Mouse (Mus musculus): ENCODE measurements around the gene Pqbp1. TPM values are rescaled to one million over a fixed set of nuclear protein-coding genes. Genes with fewer than 3 reads are reported as not detected.

Gene Pqbp1
- 167 and 254 TPM in 2 replicates for polyA plus RNA-seq (2012; rRNA removed)

GRCm38 (mm10) chrX:7898880-7899874 lies at the start of gene Pqbp1, which contains the start of gene Timm17b:
Gene Pqbp1, minus strand, starts transcription at chrX:7899269.
Gene Timm17b, plus strand, starts transcription at chrX:7899357.

GRCm38 (mm10) chrX:7947108-7947899 lies 48.2 kb upstream of the Pqbp1 start, which contains the start of gene Hdac6:
Gene Hdac6, minus strand, starts transcription at chrX:7947889.

DNA sequence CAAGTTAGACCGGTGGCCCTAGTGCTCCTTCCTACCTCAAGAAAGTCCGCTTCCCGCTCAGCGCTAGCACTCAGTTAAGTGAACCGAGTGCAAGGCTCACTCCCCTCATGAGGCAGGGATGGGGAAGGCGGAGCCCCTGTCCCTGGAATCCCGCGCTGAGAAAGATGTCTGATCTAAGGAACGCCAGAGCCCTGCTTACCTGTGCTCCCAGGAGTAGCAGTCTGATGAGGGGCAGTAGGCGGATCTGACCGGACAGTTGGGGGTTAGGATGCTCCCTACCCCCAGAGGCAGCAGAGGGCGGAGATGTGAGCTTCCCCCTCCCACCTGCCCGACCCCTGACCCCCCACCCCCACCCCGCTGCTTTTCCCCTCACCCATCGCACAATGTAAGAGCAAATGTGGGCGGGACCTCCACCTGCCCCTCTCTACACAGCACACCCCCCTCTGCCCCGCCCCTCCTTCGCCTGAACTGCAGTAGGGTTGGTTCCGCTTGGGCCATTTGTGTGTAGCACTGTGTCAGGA lies 29.3 kb upstream of the Pqbp1 start, which contains the start of gene Eras:
Eras (minus strand) TSS at position 338 of the 521 bp plus-strand sequence.

DNA sequence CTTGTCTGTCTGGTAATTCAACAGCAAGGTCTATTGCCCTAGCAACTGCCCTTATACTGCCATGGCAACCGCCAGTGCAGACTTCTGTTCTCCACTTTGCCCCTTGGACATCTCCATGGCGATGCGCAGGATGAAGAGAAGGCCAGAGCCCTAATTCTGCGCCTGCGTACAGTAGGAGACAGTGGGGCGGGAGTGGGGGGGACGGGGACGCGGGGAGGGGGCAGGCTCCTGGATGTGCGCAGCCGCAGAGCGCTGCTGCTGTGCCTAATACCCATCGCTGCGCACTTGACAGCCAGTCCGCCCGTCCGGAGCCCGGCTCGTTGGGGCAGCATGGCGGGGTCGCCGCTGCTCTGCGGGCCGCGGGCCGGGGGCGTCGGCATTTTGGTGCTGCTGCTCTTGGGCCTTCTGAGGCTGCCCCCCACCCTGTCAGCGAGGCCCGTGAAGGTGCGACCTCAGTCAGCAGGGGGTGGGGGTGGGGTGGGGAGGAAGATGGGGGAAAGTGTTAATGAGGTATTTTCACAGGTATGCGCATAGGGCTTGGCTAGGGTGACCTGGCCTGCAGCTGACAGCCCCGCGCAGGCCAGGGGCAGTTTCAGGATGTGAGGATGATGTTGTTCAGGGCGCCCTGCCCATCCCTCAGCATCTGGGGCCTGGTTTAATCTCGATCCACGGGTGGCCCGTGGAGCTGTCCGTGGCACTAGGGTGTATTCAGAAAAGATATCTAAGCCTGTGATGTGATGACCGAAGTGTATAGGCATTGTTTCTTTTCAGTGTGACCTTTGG lies 20.7 kb upstream of the Pqbp1 start, which contains the start of gene Pcsk1n:
Pcsk1n (plus strand) TSS at position 222 of the 783 bp plus-strand sequence.

DNA sequence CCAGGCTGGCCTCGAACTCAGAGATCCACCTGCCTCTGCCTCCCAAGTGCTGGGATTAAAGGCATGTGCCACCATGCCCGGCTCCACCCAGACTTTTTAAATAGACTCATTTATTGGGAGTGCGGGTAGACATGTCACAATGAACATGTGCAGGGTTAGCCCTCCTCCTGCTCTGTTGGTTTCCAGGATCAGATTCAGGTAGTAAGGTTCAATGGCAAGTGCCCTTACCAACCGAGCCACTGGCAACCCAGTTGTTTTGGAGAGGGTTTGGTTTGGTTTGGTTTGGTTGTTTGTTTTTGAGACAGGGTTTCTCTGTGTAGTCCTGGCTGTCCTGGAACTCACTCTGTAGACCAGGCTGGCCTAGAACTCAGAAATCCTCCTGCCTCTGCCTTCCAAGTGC lies 10.2 kb upstream of the Pqbp1 start, which contains the start of gene Gm10490:
Gm10490 (plus strand) TSS at position 301 of the 400 bp plus-strand sequence.

DNA sequence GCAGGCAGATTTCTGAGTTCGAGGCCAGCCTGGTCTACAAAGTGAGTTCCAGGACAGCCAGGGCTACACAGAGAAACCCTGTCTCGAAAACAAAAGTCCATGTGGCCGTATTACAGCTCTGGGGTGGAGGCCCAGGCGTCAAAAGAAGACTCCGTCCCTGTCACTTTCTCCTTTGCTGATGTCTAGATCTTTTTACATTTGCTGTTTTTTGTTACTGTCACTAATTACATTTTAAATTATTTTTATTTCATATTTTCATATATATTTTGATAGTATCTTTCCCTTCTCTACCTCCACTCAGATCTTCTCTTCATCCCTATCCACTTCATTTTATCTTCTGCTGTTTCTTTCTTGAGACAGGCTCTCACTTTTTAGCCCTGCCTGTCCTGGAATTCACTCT lies 8.7 kb upstream of the Pqbp1 start, which contains the start of gene Gm10491:
Gm10491 (minus strand) TSS at position 101 of the 400 bp plus-strand sequence.

DNA sequence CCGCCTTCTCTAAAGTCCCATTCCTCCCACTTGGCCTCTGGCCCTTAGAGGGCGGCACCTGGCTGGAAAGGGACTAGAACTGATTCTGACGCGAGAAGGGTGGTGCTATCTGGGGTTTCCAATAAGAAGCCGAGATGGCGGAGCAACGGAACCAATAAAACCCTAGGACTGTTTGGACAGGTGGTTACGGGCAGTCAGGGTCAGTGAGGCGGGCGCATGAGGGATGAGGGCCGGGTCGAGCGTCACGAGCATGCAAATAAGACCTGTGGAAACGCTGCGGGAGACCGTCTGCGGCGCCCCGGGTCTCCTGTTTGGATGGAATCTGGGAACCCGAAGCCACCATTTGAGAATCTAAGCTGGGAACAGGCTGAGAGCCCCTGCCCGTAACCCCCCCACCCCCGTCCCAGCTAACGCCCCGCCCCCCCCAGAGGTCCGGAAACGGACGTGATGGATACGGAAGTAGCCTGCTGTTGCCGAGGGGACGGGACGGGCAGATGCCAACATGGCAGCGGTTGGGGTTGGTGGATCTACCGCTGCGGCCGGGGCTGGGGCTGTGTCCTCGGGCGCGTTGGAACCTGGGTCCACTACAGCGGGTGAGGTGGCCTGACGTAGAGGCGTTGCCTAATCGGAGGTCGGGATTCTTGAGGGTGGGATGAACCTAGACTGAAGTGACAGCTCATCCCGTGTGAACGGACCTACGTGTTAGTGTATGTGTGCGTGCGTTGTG lies 15.1 kb downstream of the Pqbp1 start, which contains the start of gene Slc35a2:
Slc35a2 (plus strand) TSS at position 188 of the 727 bp plus-strand sequence.

GRCm38 (mm10) chrX:7878007-7878419 lies 21.1 kb downstream of the Pqbp1 start, which contains the start of gene Pim2:
Gene Pim2, plus strand, starts transcription at chrX:7878262.

Other genes starting within 250 kb of the Pqbp1 start
- 4.0 and 7.8 TPM in 2 replicates for gene Prickle3, start 242.0 kb downstream of the Pqbp1 start, polyA plus RNA-seq (2012; rRNA removed)
- gene Plp2, start 227.9 kb downstream of the Pqbp1 start, polyA plus RNA-seq (2012; rRNA removed), result 27.1 and 66.2 TPM in 2 replicates
- 0.16 and 0.22 TPM in 2 replicates for gene Magix, start 218.0 kb downstream of the Pqbp1 start, polyA plus RNA-seq (2012; rRNA removed)
- gene Gpkow, start 202.1 kb downstream of the Pqbp1 start, polyA plus RNA-seq (2012; rRNA removed), result 33.8 and 34.8 TPM in 2 replicates
- 27.5 and 38.5 TPM in 2 replicates for gene Wdr45, start 184.9 kb downstream of the Pqbp1 start, polyA plus RNA-seq (2012; rRNA removed)
- 0.24 and 0.42 TPM in 2 replicates for gene Gm45208, start 177.0 kb downstream of the Pqbp1 start, polyA plus RNA-seq (2012; rRNA removed)
- 53.9 and 70.5 TPM in 2 replicates for gene Praf2, start 170.8 kb downstream of the Pqbp1 start, polyA plus RNA-seq (2012; rRNA removed)
- gene Ccdc120, start 148.4 kb downstream of the Pqbp1 start, polyA plus RNA-seq (2012; rRNA removed), result 20.3 and 22.5 TPM in 2 replicates
- gene Tfe3, start 136.7 kb downstream of the Pqbp1 start, polyA plus RNA-seq (2012; rRNA removed), result 16.0 and 21.7 TPM in 2 replicates
- gene Gripap1, start 109.5 kb downstream of the Pqbp1 start, polyA plus RNA-seq (2012; rRNA removed), result 72.0 and 84.3 TPM in 2 replicates
- 2.8 and 3.9 TPM in 2 replicates for gene Kcnd1, start 77.0 kb downstream of the Pqbp1 start, polyA plus RNA-seq (2012; rRNA removed)
- 43.7 and 56.6 TPM in 2 replicates for gene Otud5, start 57.9 kb downstream of the Pqbp1 start, polyA plus RNA-seq (2012; rRNA removed)
- gene Pim2, start 21.0 kb downstream of the Pqbp1 start, polyA plus RNA-seq (2012; rRNA removed), result 11.3 and 13.8 TPM in 2 replicates
- 15.1 and 29.0 TPM in 2 replicates for gene Slc35a2, start 15.2 kb downstream of the Pqbp1 start, polyA plus RNA-seq (2012; rRNA removed)
- gene Timm17b, start 88 bp upstream of the Pqbp1 start, polyA plus RNA-seq (2012; rRNA removed), result 52.5 and 81.8 TPM in 2 replicates
- not detected in 2 replicates for gene Gm10491, start 8.6 kb upstream of the Pqbp1 start, polyA plus RNA-seq (2012; rRNA removed)
- 0.29 TPM in 1 of 2 replicates, not detected in the other for gene Gm10490, start 10.3 kb upstream of the Pqbp1 start, polyA plus RNA-seq (2012; rRNA removed)
- 14.0 and 40.0 TPM in 2 replicates for gene Pcsk1n, start 20.6 kb upstream of the Pqbp1 start, polyA plus RNA-seq (2012; rRNA removed)
- gene Eras, start 29.3 kb upstream of the Pqbp1 start, polyA plus RNA-seq (2012; rRNA removed), result 0.07 and 0.11 TPM in 2 replicates
- gene Hdac6, start 48.6 kb upstream of the Pqbp1 start, polyA plus RNA-seq (2012; rRNA removed), result 88.1 and 106 TPM in 2 replicates
- 9.1 and 11.0 TPM in 2 replicates for gene Gata1, start 78.8 kb upstream of the Pqbp1 start, polyA plus RNA-seq (2012; rRNA removed)
- gene Glod5, start 119.2 kb upstream of the Pqbp1 start, polyA plus RNA-seq (2012; rRNA removed), result 0.19 TPM in 1 of 2 replicates, not detected in the other
- 56.8 and 78.2 TPM in 2 replicates for gene Suv39h1, start 175.5 kb upstream of the Pqbp1 start, polyA plus RNA-seq (2012; rRNA removed)
- gene Was, start 191.2 kb upstream of the Pqbp1 start, polyA plus RNA-seq (2012; rRNA removed), result 1.7 and 1.8 TPM in 2 replicates
- gene Wdr13, start 233.6 kb upstream of the Pqbp1 start, polyA plus RNA-seq (2012; rRNA removed), result 85.7 and 88.6 TPM in 2 replicates
- gene Rbm3, start 246.6 kb upstream of the Pqbp1 start, polyA plus RNA-seq (2012; rRNA removed), result 596 and 658 TPM in 2 replicates